Mouse (Mus musculus) embryonic facial prominence, embryonic 14.5 days (tissue): ENCODE measurements around the gene Gm10521. TPM values are rescaled to one million over a fixed set of nuclear protein-coding genes. Genes with fewer than 3 reads are reported as not detected.

Source experiments
- ATAC-seq: fragments of 200-750 bp; cut with Nextera tagmentation; 2 replicates; pipeline ENCODE4 v1.8.0; 2017; ENCODE audit warnings: low read depth, moderate number of reproducible peaks, moderate TSS enrichment
- DNase-seq: peaks from one replicate; pipeline ENCODE4 v3.0.0-alpha.2; 2015; ENCODE audit warnings: low spot score
- H3K27ac ChIP-seq: fragments of 300-500 bp; sonication (generic); replicated peaks from 2 replicates; pipeline ENCODE4 v1.5.1; 2014; ENCODE audit warnings: low read depth, mild to moderate bottlenecking, low read length, moderate library complexity
- H3K27me3 ChIP-seq: fragments of 300-500 bp; sonication (generic); replicated peaks from 2 replicates; pipeline ENCODE4 v1.6.1; 2014; ENCODE audit warnings: low read length; ENCODE audit not compliant: control insufficient read depth, insufficient read depth
- H3K36me3 ChIP-seq: fragments of 300-500 bp; sonication (generic); 2 replicates; pipeline ENCODE4 v1.6.1; 2014; ENCODE audit warnings: low read length, mixed read lengths; ENCODE audit not compliant: control insufficient read depth, insufficient read depth
- H3K4me1 ChIP-seq: fragments of 300-500 bp; sonication (generic); 2 replicates; pipeline ENCODE4 v1.6.1; 2014; ENCODE audit warnings: antibody characterized with exemption, low read length; ENCODE audit not compliant: control insufficient read depth, insufficient read depth
- H3K4me2 ChIP-seq: fragments of 300-500 bp; sonication (generic); 2 replicates; pipeline ENCODE4 v1.6.1; 2014; ENCODE audit warnings: low read depth, mild to moderate bottlenecking, low read length, moderate library complexity, mixed read lengths
- H3K4me3 ChIP-seq: fragments of 300-500 bp; sonication (generic); 2 replicates; pipeline ENCODE4 v1.5.1; 2014; ENCODE audit warnings: low read depth, mild to moderate bottlenecking, low read length
- H3K9ac ChIP-seq: fragments of 300-500 bp; sonication (generic); 2 replicates; pipeline ENCODE4 v1.6.1; 2014; ENCODE audit warnings: low read depth, mild to moderate bottlenecking, low read length, moderate library complexity, mixed read lengths
- H3K9me3 ChIP-seq: fragments of 300-500 bp; sonication (generic); 2 replicates; pipeline ENCODE4 v1.6.1; 2016; ENCODE audit warnings: low read length; ENCODE audit not compliant: control insufficient read depth
- WGBS: fragments of 180-500 bp; shearing (Covaris S2); extraction: QIAGEN DNeasy Blood & Tissue Kit; methylation state at CpG from one replicate; pipeline ENCODE4 v1.1.7; 2014; 5-methylcytosine and 5-hydroxymethylcytosine counted together
- polyA plus RNA-seq: library from polyadenylated mRNA; unstranded; fragments of >200 nt; fragmentation: Nextera tagmentation; extraction: Ambion mirVana; gene quantifications from 2 replicates; pipeline ENCODE4 v1.2.1, GENCODE M21; 2014

Gm10521 gene
- polyA plus RNA-seq, 1 experiment from 2014 or later = not detected

GRCm38 (mm10) chr1:171917305-171918039 lies 22.0 kb downstream of the Gm10521 start, which contains the start of gene Slamf6:
Gene Slamf6, plus strand, starts transcription at chr1:171917515.
- 80% methylated on average over 14 of the region's 14 CpGs for WGBS
- H3K9ac ChIP-seq = no peak within 1 kb of the TSS
- no peak within 1 kb of the TSS for H3K4me3 ChIP-seq
- H3K9me3 ChIP-seq = no peaks in the 10 kb centered on the region
- ATAC-seq (no peak), DNase-seq (no peak)
- no peak within 1 kb of the TSS for H3K27ac ChIP-seq
- H3K4me1 ChIP-seq = no peaks in the 10 kb centered on the region
- H3K4me2 ChIP-seq = no peak within 1 kb of the TSS
- H3K36me3 ChIP-seq = no peaks in the 10 kb centered on the region
- no peaks in the 10 kb centered on the region for H3K27me3 ChIP-seq

GRCm38 (mm10) chr1:171918136-171918920 lies 22.9 kb downstream of the Gm10521 start:
- no peaks in the 10 kb centered on the region for H3K4me1 ChIP-seq
- H3K4me3 ChIP-seq = no peak overlapping the region
- 83% methylated on average over 12 of the region's 12 CpGs for WGBS

GRCm38 (mm10) chr1:171919193-171919592 lies 23.7 kb downstream of the Gm10521 start:
- H3K27me3 ChIP-seq = no peaks in the 10 kb centered on the region
- ATAC-seq (no peak), DNase-seq (no peak)
- H3K36me3 ChIP-seq = no peaks in the 10 kb centered on the region
- no peaks in the 10 kb centered on the region for H3K9me3 ChIP-seq
- no peak overlapping the region for H3K9ac ChIP-seq
- no peak overlapping the region for H3K4me3 ChIP-seq
- no peak overlapping the region for H3K27ac ChIP-seq
- H3K4me2 ChIP-seq = no peak overlapping the region
- WGBS = 90% methylated on average over 5 of the region's 5 CpGs
- no peaks in the 10 kb centered on the region for H3K4me1 ChIP-seq

More at GRCm38 (mm10) chr1:171918136-171918920, 22.9 kb downstream of the Gm10521 start:
- Histone ChIP-seq H3K36me3 (no peaks in the 10 kb centered on the region), H3K9ac (no peak overlapping the region), H3K4me2 (no peak overlapping the region), H3K9me3 (no peaks in the 10 kb centered on the region), H3K27me3 (no peaks in the 10 kb centered on the region), H3K27ac (no peak overlapping the region)
- ATAC-seq = no peak
- no peak for DNase-seq

GRCm38 (mm10) chr1:171919901-171920510 lies 24.5 kb downstream of the Gm10521 start:
- no peaks in the 10 kb centered on the region for H3K27me3 ChIP-seq
- no peaks in the 10 kb centered on the region for H3K4me1 ChIP-seq
- 87% methylated on average over 6 of the region's 6 CpGs for WGBS
- no peak for ATAC-seq
- H3K4me2 ChIP-seq = no peak overlapping the region
- H3K9me3 ChIP-seq = no peaks in the 10 kb centered on the region
- DNase-seq = no peak
- no peak overlapping the region for H3K27ac ChIP-seq
- no peak overlapping the region for H3K9ac ChIP-seq
- no peak overlapping the region for H3K4me3 ChIP-seq
- no peaks in the 10 kb centered on the region for H3K36me3 ChIP-seq

GRCm38 (mm10) chr1:171920989-171921621 lies 25.6 kb downstream of the Gm10521 start:
- Histone ChIP-seq H3K27ac (no peak overlapping the region), H3K4me2 (no peak overlapping the region), H3K9me3 (no peaks in the 10 kb centered on the region), H3K36me3 (no peaks in the 10 kb centered on the region), H3K9ac (no peak overlapping the region), H3K4me3 (no peak overlapping the region), H3K4me1 (no peaks in the 10 kb centered on the region), H3K27me3 (no peaks in the 10 kb centered on the region)
- ATAC-seq (no peak), DNase-seq (no peak)
- 73% methylated on average over 9 of the region's 9 CpGs for WGBS

DNA sequence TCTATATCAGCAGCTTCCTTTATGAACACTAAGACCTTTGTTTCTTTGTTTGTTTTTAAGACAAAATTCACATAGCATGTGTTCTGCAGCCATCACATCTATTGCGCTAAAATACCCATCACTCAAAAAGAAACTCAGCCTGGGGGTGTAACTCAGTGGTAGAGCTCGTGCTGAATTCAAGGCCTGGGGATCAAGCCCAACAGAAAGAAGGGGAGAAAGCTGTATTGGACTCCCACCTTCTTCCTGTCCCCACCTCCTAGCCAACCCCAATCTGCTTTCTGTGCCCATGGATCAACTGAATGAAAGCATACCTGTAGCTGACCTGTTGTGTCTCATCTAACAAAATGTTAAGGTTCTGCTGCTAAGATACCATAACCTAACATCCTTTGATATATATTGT lies 26.2 kb downstream of the Gm10521 start:
- H3K27me3 ChIP-seq = no peaks in the 10 kb centered on the region
- ATAC-seq = no peak

GRCm38 (mm10) chr1:171922844-171923243 lies 27.4 kb downstream of the Gm10521 start:
- H3K4me2 ChIP-seq = no peak overlapping the region
- DNase-seq (no peak), ATAC-seq (no peak)
- no peaks in the 10 kb centered on the region for H3K4me1 ChIP-seq
- H3K4me3 ChIP-seq = no peak overlapping the region
- 88% methylated on average over 5 of the region's 5 CpGs for WGBS
- H3K36me3 ChIP-seq = no peaks in the 10 kb centered on the region
- no peak overlapping the region for H3K9ac ChIP-seq
- H3K27me3 ChIP-seq = no peaks in the 10 kb centered on the region
- H3K27ac ChIP-seq = no peak overlapping the region
- no peaks in the 10 kb centered on the region for H3K9me3 ChIP-seq

More for the DNA sequence above, 26.2 kb downstream of the Gm10521 start:
- Histone ChIP-seq H3K4me1 (no peaks in the 10 kb centered on the region), H3K9me3 (no peaks in the 10 kb centered on the region), H3K4me3 (no peak overlapping the region), H3K9ac (no peak overlapping the region), H3K36me3 (no peaks in the 10 kb centered on the region), H3K27ac (no peak overlapping the region), H3K4me2 (no peak overlapping the region)
- WGBS = 44% methylated on average over 2 of the region's 2 CpGs
- DNase-seq = no peak

GRCm38 (mm10) chr1:171924900-171925299 lies 29.4 kb downstream of the Gm10521 start:
- Histone ChIP-seq H3K4me1 (no peaks in the 10 kb centered on the region), H3K4me2 (no peak overlapping the region), H3K27me3 (no peaks in the 10 kb centered on the region), H3K9me3 (no peaks in the 10 kb centered on the region), H3K9ac (no peak overlapping the region), H3K27ac (no peak overlapping the region), H3K36me3 (no peaks in the 10 kb centered on the region), H3K4me3 (no peak overlapping the region)
- ATAC-seq (no peak), DNase-seq (no peak)
- 75% methylated on average over 3 of the region's 3 CpGs for WGBS
